Mouse (Mus musculus) thymus, postnatal 10 days (tissue): Measurements from ENCODE around the gene Casp7.

ENCODE experiments used
- DNase-seq, 2 experiments: peaks; one replicate each; pipeline ENCODE4 v3.0.0; 2021; ENCODE audit warnings: low spot score in 2 of 2

The Casp7 gene

GRCm38 (mm10) chr19:56424606-56425395 lies 27.9 kb downstream of the Casp7 start:
- no peak for DNase-seq

- DNase-seq = no peak
Observed at GRCm38 (mm10) chr19:56425492-56425891, 28.6 kb downstream of the Casp7 start.

DNA sequence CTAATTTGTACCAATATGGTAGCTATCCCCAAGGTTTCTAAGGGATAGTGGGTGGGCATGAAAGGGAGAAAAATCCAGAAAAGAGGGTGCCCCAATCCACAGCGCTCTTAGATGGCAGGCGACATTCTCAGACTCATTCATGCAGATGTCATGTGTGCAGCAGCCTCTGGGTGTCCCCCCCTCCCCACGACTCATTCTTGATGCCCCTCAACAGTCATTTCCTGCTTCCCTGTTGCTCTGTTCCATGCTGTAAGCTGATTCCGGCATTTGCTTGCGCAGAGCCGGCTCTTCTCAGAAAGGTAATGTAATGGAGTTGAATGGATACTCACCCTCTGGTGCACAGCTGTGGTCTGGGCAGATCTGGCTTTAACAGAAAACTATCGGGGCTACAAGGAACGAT lies 33.4 kb downstream of the Casp7 start:
- DNase-seq = no peak

GRCm38 (mm10) chr19:56432706-56433105 lies 35.8 kb downstream of the Casp7 start:
- no peak for DNase-seq

- no peak for DNase-seq
Observed at GRCm38 (mm10) chr19:56433581-56433980, 36.7 kb downstream of the Casp7 start.

- DNase-seq = no peak
Observed at GRCm38 (mm10) chr19:56436380-56436779, 39.5 kb downstream of the Casp7 start.

DNA sequence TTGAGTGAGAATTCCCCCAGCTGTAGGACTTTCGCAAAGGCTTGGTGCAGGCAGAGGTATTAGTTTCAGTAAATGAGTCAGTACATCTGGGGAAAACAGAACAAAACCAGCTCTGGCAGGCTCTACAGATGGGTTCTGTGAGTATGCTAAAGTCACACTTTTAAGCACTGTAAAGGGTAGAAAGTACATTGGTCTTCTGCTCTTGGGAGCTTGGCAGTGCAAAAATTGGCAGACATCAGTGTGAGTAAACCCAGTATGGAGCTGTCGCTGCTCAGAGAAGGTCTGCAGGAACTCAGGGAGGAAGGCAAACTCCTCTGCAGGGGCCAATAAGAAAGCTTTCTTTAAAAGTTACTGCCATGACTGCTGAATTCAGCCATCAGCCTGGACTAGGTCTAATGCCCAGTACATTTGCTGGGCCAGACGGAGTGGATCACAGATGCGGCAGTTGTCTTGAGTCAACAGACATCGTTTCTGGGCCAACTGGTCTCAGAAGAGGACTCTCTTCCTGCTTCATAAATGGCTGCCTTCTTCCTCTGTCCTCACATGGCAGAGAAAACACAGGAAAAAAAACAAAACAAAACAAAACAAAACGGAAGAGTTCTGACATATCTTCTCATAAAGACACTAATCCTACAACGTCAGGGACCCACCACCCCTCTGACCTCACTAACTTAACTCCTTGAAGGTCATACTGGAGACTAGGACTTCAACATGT lies 41.6 kb downstream of the Casp7 start:
- no peak for DNase-seq

GRCm38 (mm10) chr19:56439072-56439434 lies 42.1 kb downstream of the Casp7 start:
- DNase-seq = no peak

- no peak for DNase-seq
Observed at GRCm38 (mm10) chr19:56443445-56443844, 46.5 kb downstream of the Casp7 start.

GRCm38 (mm10) chr19:56448784-56449183 lies 51.9 kb downstream of the Casp7 start:
- DNase-seq = no peak

DNA sequence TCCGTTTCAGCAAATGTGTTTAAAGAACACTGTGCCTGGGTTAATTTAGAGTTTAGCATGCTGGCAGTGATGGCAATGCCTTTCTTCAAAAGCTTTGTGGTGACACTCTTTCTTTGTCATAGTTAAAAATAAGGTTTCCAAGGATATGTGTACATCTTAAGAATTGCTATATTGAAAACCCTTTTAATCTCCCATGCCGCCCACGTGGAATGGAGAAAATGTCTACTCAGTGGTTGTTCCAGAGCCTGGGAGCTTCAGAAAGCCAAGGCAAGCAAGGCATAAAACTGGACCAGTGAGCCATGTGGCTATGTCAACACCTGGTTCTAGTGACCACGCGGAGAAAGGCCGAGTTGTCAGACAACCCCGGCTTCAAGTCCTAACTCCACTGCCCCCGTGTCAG lies 52.6 kb downstream of the Casp7 start:
- DNase-seq = no peak

GRCm38 (mm10) chr19:56450892-56451291 lies 54.0 kb downstream of the Casp7 start:
- no peak for DNase-seq

DNA sequence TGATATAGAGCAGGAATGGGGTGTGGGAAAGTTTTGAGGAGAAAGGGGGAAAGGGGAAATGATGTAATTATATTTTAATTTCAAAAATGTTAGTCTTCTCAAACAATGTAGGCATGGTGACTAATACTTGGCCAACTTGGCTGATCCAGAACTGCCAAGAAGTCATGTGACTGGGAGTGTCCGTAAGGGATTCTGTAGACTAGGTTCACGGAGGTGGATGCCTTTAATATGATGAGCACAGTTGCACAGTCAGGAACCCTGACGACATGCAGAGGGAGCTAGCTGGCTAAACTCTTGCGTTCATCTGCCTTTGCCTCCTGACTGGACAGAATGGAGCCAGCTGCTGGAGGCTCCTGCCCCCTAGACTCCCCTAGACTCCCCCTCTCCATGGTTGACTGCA lies 54.9 kb downstream of the Casp7 start:
- no peak for DNase-seq

- no peak for DNase-seq
Observed at GRCm38 (mm10) chr19:56452421-56452820, 55.5 kb downstream of the Casp7 start.

DNA sequence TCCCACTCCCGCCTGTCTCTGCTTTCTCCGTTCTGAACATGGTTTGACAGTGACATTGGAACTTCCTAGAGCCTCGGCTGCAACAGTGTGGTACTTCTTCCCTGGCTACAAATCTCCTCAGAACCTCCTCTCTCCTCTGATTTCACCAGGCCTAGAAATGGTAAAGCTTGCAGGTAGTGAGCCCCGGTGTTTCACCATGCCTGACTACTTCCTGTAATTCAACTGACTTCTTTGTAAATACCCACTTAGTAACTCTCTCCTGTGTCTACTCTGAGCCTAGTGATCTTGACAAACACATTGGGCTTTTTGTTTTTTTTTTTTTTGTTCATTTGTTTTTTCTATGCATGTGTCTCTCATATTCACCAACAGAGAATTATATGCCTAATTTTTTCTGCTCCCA lies 57.9 kb downstream of the Casp7 start:
- no peak for DNase-seq

- no peak for DNase-seq
Observed at GRCm38 (mm10) chr19:56455369-56455768, 58.4 kb downstream of the Casp7 start.

- no peak for DNase-seq
Observed at GRCm38 (mm10) chr19:56457569-56457968, 60.6 kb downstream of the Casp7 start.

DNA sequence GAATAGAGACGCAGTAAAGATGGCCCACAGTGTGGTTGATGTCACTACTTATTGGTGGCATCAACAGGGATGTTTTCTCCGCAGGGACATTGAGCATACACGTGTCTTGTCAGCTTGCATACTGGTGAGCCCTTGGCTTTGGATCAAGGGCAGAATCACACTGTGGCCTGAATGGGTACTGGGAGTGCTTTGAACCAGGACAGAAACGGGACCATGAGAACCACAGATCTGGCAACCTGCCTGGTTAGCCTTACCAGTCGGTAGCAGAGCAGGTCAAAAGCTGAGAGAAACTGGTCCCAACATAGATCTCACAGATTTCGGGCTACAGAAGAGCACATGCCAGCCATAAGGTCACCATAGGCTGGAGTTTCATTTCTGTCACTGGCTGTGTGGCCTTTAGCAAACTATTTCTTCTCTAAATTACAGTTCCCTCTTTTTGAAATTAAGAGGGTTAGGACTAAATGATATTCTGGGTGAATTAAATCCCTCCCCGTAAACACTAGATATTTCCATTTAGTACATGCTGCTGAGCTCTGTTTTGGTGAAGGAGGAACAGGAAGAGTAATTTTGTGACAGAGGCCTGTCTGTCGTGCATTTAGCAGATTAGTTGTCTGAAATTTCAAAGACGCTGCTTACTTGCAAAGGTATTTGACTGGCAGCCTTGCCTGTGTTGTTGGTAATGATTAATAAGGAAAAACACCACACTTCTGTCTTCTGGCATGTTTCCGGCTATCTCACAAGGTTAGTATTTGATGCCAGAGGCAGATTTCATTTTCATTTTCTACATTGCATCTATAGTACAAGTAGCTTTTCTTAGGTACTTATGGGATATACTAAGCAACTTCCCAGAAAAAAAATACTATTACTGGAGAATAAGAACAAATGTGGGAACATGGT lies 62.5 kb downstream of the Casp7 start:
- no peak for DNase-seq

DNA sequence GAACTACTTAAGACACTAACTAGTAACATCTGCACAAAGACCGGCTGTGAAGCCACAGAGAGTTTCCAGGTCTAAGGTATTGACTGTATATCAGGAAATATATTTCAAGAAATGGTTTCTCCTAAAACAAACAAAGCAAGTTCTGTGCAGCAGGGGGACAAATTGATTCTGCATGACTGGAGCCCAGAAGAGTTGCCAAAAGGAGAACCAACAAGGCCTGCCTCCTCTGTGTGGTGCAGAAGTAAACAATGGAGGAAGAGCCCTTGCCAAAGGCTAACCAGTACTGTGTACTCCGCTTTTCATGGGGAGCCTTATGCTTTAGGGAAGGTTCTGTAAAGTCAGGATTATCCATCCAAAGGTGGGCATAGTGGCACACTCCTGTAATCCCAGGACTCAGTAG lies 63.3 kb downstream of the Casp7 start:
- DNase-seq = no peak

- DNase-seq = no peak
Observed at GRCm38 (mm10) chr19:56461522-56462101, 64.7 kb downstream of the Casp7 start, which contains the start of gene Plekhs1. Gene Plekhs1 (plus strand): TSS chr19:56461640.

DNA sequence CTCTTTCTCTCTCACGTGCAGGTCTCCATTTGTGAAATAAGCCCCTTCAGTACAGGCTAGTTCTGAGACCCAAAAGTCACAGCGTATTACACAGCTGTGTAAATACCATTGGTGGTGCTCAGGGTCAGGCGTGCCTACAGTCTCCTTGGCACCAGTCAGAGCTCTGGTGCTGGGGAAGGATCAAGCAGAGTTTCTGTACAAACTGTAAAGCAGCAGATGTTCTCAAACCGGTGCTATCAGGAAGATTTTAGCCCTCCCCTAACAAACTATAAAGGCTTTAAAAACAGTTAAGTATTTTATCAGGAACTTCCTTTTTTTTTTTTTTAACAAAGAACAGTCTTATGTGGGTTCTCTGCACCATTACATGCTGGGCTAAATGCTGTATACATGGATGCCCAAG lies 65.9 kb downstream of the Casp7 start:
- no peak for DNase-seq

GRCm38 (mm10) chr19:56466486-56466885 lies 69.6 kb downstream of the Casp7 start:
- DNase-seq = no peak
